11 mouse cellular contexts compared by ENCODE assay signal in the genomic region with DNA sequence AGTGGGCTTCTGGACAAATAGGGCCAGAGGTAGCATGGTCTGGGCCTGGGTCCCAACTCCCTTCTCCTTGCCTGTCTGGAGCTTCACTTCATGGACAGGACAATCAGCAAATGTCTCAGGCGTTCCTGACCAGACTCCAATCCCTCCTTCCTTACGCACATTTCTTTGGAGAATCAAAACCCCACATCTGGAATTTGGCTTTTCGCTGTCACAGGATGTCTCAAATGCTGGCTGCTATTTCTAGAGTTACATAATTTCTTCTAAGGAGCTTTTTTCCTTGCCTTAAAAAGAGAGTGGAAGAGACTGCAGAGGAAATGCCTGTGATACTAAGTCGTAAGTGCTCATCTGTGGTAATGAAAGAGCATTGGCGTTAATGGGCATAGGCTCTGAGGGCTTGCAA.
DNase-seq lines count a peak whose midpoint lies in the region; ATAC-seq and TF ChIP-seq lines count a peak whose summit lies in the region.
"Had no signal": no experiment of that assay in that cellular context is flagged by ENCODE, and none has a peak within 500 bp of the region (broad histone marks: within the 10 kb centered on the region; RNA-seq: fewer than 3 reads in every experiment).

No protein-coding gene starts in this region.

- no peaks in the 10 kb centered on the region; the same call in 1 of the 2 replicates for H3K4me1 ChIP-seq in lung, postnatal 0 days (ENCODE audit: insufficient read depth, low read depth, low read length)
- H3K4me1 ChIP-seq in heart, postnatal 0 days (ENCODE audit: control insufficient read depth, insufficient read depth): 0 out of 2 replicates have a peak, but pooled peaks cover 7% of the 10 kb centered on the region
- H3K4me1 ChIP-seq in stomach, embryonic 15.5 days: peaks cover 5% of the 10 kb centered on the region; the same call in 1 of the 2 replicates
- no peaks in the 10 kb centered on the region for H3K4me1 ChIP-seq in kidney, embryonic 15.5 days
- no peaks in the 10 kb centered on the region for H3K4me1 ChIP-seq in forebrain, embryonic 12.5 days
- H3K4me1 ChIP-seq: hindbrain, embryonic 13.5 days; neural tube, embryonic 13.5 days had no signal

- no peak overlapping the region for H3K9ac ChIP-seq in lung, postnatal 0 days (replicated peaks; ENCODE audit: low read depth)
- H3K9ac ChIP-seq in heart, postnatal 0 days (replicated peaks; ENCODE audit: low read depth, low read length): no peak overlapping the region
- H3K9ac ChIP-seq in stomach, embryonic 15.5 days: no peak overlapping the region
- H3K9ac ChIP-seq in kidney, embryonic 15.5 days: no peak overlapping the region
- no peak overlapping the region for H3K9ac ChIP-seq in forebrain, embryonic 12.5 days
- H3K9ac ChIP-seq: hindbrain, embryonic 13.5 days; neural tube, embryonic 13.5 days had no signal

- H3K27me3 ChIP-seq in lung, postnatal 0 days (replicated peaks; ENCODE audit: insufficient read depth, low read length): no peaks in the 10 kb centered on the region
- H3K27me3 ChIP-seq in heart, postnatal 0 days (ENCODE audit: control insufficient read depth, insufficient read depth, low read length): no peaks in the 10 kb centered on the region
- no peaks in the 10 kb centered on the region for H3K27me3 ChIP-seq in stomach, embryonic 15.5 days (replicated peaks)
- no peaks in the 10 kb centered on the region for H3K27me3 ChIP-seq in kidney, embryonic 15.5 days
- no peaks in the 10 kb centered on the region for H3K27me3 ChIP-seq in forebrain, embryonic 12.5 days
- H3K27me3 ChIP-seq: hindbrain, embryonic 13.5 days; neural tube, embryonic 13.5 days had no signal

- WGBS in lung, postnatal 0 days: 57% methylated on average over 5 of the region's 5 CpGs
- WGBS in heart, postnatal 0 days: 58% methylated on average over 5 of the region's 5 CpGs
- 65% methylated on average over 5 of the region's 5 CpGs for WGBS in stomach, embryonic 15.5 days
- 86% methylated on average over 5 of the region's 5 CpGs for WGBS in kidney, embryonic 15.5 days
- 87% methylated on average over 5 of the region's 5 CpGs for WGBS in forebrain, embryonic 12.5 days

- no peak overlapping the region for H3K4me3 ChIP-seq in lung, postnatal 0 days (ENCODE audit: low read depth, low read length)
- no peak overlapping the region for H3K4me3 ChIP-seq in heart, postnatal 0 days (ENCODE audit: low read depth, low read length)
- no peak overlapping the region for H3K4me3 ChIP-seq in stomach, embryonic 15.5 days (replicated peaks)
- H3K4me3 ChIP-seq in kidney, embryonic 15.5 days (replicated peaks): no peak overlapping the region
- no peak overlapping the region for H3K4me3 ChIP-seq in forebrain, embryonic 12.5 days (replicated peaks)
- H3K4me3 ChIP-seq: hindbrain, embryonic 13.5 days; neural tube, embryonic 13.5 days had no signal

- ATAC-seq in lung, postnatal 0 days: no peak; the same call in 1 of the 2 replicates
- no peak for ATAC-seq in heart, postnatal 0 days (ENCODE audit: insufficient read depth, low read depth)
- no peak for ATAC-seq in stomach, embryonic 15.5 days (ENCODE audit: insufficient read depth, low FRiP score, low read depth)
- ATAC-seq in kidney, embryonic 15.5 days (replicated peaks; ENCODE audit: low FRiP score): no peak
- no peak for ATAC-seq in forebrain, embryonic 12.5 days (ENCODE audit: low FRiP score)

- no peak for TF ChIP-seq CTCF in lung, postnatal 0 days (IDR thresholded peaks at IDR 0.05)
- no peak for TF ChIP-seq CTCF in heart, postnatal 0 days (IDR thresholded peaks at IDR 0.05; ENCODE audit: low read depth)

- DNase-seq in gastrocnemius, adult 18-20 months (ENCODE audit: low spot score): peak; percentile 54
- DNase-seq in gastrocnemius, postnatal 14 days: no peak
- peak; percentile 41 for DNase-seq in lung, postnatal 0 days (ENCODE audit: low spot score)
- DNase-seq in lung, postnatal 14 days: no peak
- no peak for DNase-seq in heart, postnatal 0 days (ENCODE audit: low spot score)
- DNase-seq: kidney, postnatal 36 days had no signal

- H3K4me2 ChIP-seq in lung, postnatal 0 days (replicated peaks; ENCODE audit: low read depth, low read length): no peak overlapping the region
- no peak overlapping the region for H3K4me2 ChIP-seq in heart, postnatal 0 days (ENCODE audit: low read depth, low read length)
- no peak overlapping the region for H3K4me2 ChIP-seq in stomach, embryonic 15.5 days
- H3K4me2 ChIP-seq in kidney, embryonic 15.5 days: no peak overlapping the region
- H3K4me2 ChIP-seq in forebrain, embryonic 12.5 days: no peak overlapping the region
- H3K4me2 ChIP-seq: hindbrain, embryonic 13.5 days; neural tube, embryonic 13.5 days had no signal

- H3K9me3 ChIP-seq in lung, postnatal 0 days (ENCODE audit: low read length): no peaks in the 10 kb centered on the region
- no peaks in the 10 kb centered on the region for H3K9me3 ChIP-seq in heart, postnatal 0 days (replicated peaks; ENCODE audit: control insufficient read depth, low read length)
- H3K9me3 ChIP-seq in stomach, embryonic 15.5 days: no peaks in the 10 kb centered on the region
- no peaks in the 10 kb centered on the region for H3K9me3 ChIP-seq in kidney, embryonic 15.5 days (replicated peaks)
- H3K9me3 ChIP-seq in forebrain, embryonic 12.5 days: no peaks in the 10 kb centered on the region
- H3K9me3 ChIP-seq: hindbrain, embryonic 13.5 days; neural tube, embryonic 13.5 days had no signal

- TF ChIP-seq EP300 in lung, postnatal 0 days (IDR thresholded peaks at IDR 0.05): no peak
- TF ChIP-seq EP300 in heart, postnatal 0 days (IDR thresholded peaks at IDR 0.05; ENCODE audit: low read depth): no peak

- H3K36me3 ChIP-seq in lung, postnatal 0 days (ENCODE audit: insufficient read depth, low read length): no peaks in the 10 kb centered on the region
- no peaks in the 10 kb centered on the region for H3K36me3 ChIP-seq in heart, postnatal 0 days (replicated peaks; ENCODE audit: control insufficient read depth, insufficient read depth, low read length)
- H3K36me3 ChIP-seq in stomach, embryonic 15.5 days: no peaks in the 10 kb centered on the region
- no peaks in the 10 kb centered on the region for H3K36me3 ChIP-seq in kidney, embryonic 15.5 days
- no peaks in the 10 kb centered on the region for H3K36me3 ChIP-seq in forebrain, embryonic 12.5 days (replicated peaks)
- H3K36me3 ChIP-seq: hindbrain, embryonic 13.5 days; neural tube, embryonic 13.5 days had no signal

- intact Hi-C loops in gastrocnemius, postnatal 14 days (cut with DNase I; ENCODE audit: low total_unique reads): no loop called here

- peak overlapping the region; percentile 38; the same call in 1 of the 2 replicates for H3K27ac ChIP-seq in lung, postnatal 0 days (ENCODE audit: low read length)
- H3K27ac ChIP-seq in heart, postnatal 0 days (ENCODE audit: low read depth): peak overlapping the region; percentile 65
- peak overlapping the region; percentile 31; the same call in 1 of the 2 replicates for H3K27ac ChIP-seq in stomach, embryonic 15.5 days
- H3K27ac ChIP-seq in kidney, embryonic 15.5 days: no peak overlapping the region
- H3K27ac ChIP-seq in forebrain, embryonic 12.5 days: no peak overlapping the region
- H3K27ac ChIP-seq: hindbrain, embryonic 13.5 days; neural tube, embryonic 13.5 days had no signal

Comparison
In these comparisons a context has a peak if more than half of its experiments do, and no peak if none do; other contexts are left out.
1. DNase-seq: peak in gastrocnemius, adult 18-20 months (single experiment) and lung, postnatal 0 days (single experiment); none in gastrocnemius, postnatal 14 days (single experiment), lung, postnatal 14 days (single experiment) and heart, postnatal 0 days (single experiment).
2. H3K27ac ChIP-seq: peak in lung, postnatal 0 days (single experiment), heart, postnatal 0 days (single experiment) and stomach, embryonic 15.5 days (single experiment); none in kidney, embryonic 15.5 days (single experiment) and forebrain, embryonic 12.5 days (single experiment).